Mouse (Mus musculus): Measurements from ENCODE around the gene Chdh. TPM values are rescaled to one million over a fixed set of nuclear protein-coding genes. Genes with fewer than 3 reads are reported as not detected.

Gene Chdh
- polyA plus RNA-seq, 1 experiment from 2014 or later = 1.5 TPM

GRCm38 (mm10) chr14:30078115-30078808 lies 69.4 kb downstream of the Chdh start:
- H3K4me2 ChIP-seq (replicated peaks) = no peak overlapping the region
- no peaks in the 10 kb centered on the region for H3K4me1 ChIP-seq (replicated peaks)
- H3K4me3 ChIP-seq (replicated peaks) = no peak overlapping the region
- no peak for ATAC-seq
- no peak overlapping the region for H3K9ac ChIP-seq
- H3K27me3 ChIP-seq (replicated peaks) = peaks cover 14% of the 10 kb centered on the region; the same call in 1 of the 2 replicates
- H3K27ac ChIP-seq = no peak overlapping the region
- no peaks in the 10 kb centered on the region for H3K36me3 ChIP-seq
- H3K9me3 ChIP-seq = no peaks in the 10 kb centered on the region
- WGBS = 75% methylated on average over 15 of the region's 15 CpGs

DNA sequence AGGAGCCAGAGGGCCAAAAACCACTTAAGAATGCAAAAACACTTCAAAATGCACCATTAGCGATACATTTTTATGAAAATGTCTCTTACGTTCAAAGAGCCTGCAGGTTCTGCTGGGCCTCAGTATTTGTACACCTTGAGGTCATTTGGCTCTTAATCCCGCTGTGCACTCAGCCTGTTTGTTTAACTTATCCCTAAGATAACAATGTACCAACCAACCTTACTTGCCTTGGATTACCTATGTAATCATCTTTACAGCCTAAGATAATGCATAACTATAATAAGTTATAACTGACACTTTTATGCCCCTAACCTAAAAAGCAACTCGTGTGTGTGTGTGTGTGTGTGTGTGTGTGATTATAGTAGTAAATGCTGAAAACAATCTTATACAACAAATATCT lies 70.9 kb downstream of the Chdh start:
- ATAC-seq = peak; percentile 62
- no peaks in the 10 kb centered on the region for H3K4me1 ChIP-seq (replicated peaks)
- no peak overlapping the region for H3K4me3 ChIP-seq (replicated peaks)
- H3K36me3 ChIP-seq = no peaks in the 10 kb centered on the region
- H3K9ac ChIP-seq = no peak overlapping the region
- 51% methylated on average over 4 of the region's 4 CpGs for WGBS
- H3K27me3 ChIP-seq (replicated peaks) = peaks cover 10% of the 10 kb centered on the region; the same call in 1 of the 2 replicates
- H3K9me3 ChIP-seq = no peaks in the 10 kb centered on the region
- H3K4me2 ChIP-seq (replicated peaks) = no peak overlapping the region
- H3K27ac ChIP-seq = no peak overlapping the region

Other genes starting within 250 kb of the Chdh start
- 255 and 267 TPM in 2 replicates for gene Selenok, start 40.7 kb upstream of the Chdh start, polyA plus RNA-seq (2015; fragmentation: Nextera tagmentation; extraction: Ambion mirVana)
- gene Actr8, start 30.7 kb upstream of the Chdh start, polyA plus RNA-seq (2015; fragmentation: Nextera tagmentation; extraction: Ambion mirVana) = 51.9 and 55.7 TPM in 2 replicates
- 0.74 and 0.76 TPM in 2 replicates for gene Il17rb, start 127 bp upstream of the Chdh start, polyA plus RNA-seq (2015; fragmentation: Nextera tagmentation; extraction: Ambion mirVana)